Mouse (Mus musculus) retina, adult 2 months (tissue): Measurements from ENCODE around the gene Lrrc7.

Experiments
- DNase-seq: peaks from one replicate; pipeline ENCODE4 v3.0.0-alpha.2; 2012; ENCODE audit warnings: low read depth, low spot score

Lrrc7 gene

DNA sequence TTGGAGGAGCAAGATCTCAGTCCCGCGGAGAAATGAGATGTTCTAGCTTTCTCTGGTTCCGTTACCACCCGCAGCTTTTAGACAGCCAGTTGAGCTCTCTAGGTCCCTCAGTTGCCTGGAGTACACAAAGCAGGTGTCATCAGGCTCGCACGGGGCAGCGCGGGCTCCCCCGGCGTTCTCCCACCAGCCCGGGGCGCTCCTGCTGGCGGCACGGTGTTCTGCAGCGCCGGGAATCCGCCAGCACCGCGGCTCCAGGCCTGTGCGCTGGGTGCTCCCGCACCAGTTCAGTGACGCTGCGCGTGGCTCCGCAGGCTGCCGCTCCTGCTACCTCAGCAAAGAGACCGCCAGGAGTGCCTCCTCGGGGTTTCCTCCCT lies at the start of gene Lrrc7:
TSS of gene Lrrc7 (minus strand) at position 235 of the 374 bp plus-strand sequence.
- no peak for DNase-seq

DNA sequence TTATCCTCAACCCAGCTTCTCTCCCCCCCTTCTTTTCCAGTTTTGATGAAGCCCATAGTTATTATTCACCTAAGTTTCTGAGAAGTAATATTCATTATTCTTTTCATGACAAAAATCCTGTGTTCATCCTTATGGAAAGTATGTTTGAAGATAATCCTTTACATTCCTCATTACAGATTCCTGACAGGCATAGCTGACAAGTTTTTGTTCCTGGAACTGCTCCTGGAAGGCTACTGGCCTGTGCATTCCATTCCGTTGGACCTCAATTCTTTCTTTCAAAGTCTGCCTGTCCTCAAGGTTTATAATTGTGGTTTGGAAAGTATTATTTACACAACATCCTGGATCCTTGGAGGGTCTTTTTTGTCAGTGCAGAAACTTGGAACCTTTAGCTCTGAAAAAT lies 45.0 kb upstream of the Lrrc7 start:
- no peak for DNase-seq

DNA sequence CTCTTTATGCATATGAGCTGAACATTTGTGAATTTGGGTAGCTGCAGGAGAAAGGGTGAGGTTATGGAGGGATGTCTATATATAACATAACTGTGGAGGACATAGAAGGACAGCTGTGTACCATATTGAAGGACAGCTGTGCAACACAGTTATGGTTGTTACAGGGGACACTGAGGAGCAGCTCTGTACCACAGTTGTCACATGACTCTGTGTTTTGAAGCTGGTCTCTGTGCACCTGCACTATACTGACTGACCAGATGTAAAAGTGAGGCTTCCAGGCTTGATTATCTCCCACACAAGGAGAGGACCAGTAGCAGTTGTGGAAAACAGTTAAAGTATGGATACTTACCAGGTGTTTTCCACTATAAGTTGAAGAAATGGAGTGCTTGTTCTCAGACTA lies 43.3 kb upstream of the Lrrc7 start:
- no peak for DNase-seq

DNA sequence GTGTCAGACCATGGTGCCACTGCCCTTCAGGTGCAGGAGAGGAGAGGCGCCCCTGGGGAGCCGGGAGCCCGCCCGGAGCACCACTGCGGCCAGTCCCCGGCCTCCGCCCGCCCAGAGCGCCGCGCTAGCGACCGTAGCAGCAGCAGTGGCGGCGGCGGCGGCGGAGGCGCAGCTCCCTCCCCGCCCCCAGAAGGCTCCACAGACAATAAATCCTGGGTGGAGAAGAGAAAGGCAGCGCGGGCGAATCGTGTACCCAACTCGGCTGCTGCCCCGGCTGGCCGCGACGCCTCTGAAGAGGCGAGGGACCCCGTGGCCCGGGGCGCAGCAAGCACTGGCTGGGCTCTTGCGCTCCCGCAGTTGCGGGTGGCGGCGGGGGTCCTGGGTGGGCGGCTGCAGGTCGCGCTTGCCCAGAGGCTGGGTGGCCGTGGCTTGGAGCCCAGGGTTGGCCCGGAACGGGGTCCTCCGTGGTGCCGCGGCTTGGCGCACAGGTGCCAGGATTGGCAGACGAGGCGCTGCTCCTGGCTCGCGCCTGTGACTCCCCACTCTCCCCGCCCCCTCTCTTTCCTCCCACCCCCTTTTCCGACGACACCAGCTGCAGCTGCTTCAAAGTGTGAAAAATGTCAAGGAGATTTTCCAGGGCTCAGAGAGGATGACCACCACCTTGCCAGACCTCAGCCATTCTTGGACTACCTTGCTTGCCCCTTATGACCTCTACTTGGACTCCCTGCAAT lies 600 bp downstream of the Lrrc7 start:
- no peak for DNase-seq

DNA sequence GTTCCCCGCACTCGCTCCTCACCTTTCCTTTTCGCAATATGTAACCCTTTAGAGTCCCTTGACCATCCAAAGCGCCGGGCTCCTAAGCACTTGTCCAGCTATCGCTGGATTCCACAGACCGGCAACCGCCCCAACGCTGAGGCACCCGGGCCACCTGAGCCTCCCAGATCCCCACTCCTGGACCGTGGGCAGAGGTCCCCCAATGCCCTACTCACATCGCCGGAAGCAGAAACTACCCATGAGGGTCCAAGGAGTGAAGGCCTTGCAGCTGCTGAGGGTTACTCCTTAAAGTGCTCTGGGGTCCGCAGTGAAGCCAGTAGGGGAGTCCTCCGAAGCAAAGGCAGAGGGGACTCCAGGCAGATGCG lies 1.1 kb downstream of the Lrrc7 start:
- DNase-seq = no peak

DNA sequence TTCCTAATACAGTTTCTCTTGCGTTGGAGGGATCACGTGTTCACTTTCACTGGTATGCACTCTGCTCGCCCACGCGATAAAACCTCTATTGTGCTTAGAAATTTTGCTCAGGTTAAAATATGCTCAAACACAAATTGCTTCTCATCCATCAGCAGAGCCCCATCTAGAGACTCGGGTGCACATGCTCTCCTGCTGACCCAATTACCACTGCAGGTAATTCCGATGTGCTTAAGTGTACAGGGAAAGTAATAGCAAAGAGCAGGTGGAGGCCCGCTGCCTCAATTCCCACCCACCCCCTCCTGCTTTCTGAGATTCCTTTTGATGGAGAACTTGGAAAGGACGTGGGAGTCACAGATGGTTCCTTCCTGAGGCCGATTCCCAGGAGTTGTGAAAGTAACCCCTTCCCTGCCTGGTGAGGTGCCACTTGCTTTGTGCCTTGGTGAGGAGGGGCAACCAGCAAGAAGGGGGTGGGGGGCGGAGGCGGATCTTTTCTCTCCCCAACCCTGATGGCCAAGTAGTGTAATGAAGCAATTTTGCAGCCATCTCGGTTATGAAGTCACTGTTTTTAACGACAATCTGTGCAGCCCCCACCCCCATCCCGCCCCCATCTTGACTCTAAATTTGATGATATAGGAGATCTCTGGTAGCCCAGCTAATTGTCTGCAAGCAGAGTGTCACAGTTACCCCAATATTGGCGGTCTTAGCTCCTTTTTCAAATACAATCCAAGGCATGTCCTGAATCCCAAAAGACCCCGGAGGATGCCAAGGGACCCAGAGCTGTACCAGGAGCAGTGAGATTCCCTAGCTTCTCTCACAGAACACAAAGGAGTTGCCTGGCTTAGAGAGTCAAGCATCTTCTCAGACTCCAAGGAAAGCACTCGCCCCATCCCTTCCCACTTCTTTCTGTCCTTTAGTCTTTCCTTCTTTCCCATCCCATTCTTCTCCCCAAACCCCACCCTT lies 2.0 kb downstream of the Lrrc7 start:
- DNase-seq = no peak

DNA sequence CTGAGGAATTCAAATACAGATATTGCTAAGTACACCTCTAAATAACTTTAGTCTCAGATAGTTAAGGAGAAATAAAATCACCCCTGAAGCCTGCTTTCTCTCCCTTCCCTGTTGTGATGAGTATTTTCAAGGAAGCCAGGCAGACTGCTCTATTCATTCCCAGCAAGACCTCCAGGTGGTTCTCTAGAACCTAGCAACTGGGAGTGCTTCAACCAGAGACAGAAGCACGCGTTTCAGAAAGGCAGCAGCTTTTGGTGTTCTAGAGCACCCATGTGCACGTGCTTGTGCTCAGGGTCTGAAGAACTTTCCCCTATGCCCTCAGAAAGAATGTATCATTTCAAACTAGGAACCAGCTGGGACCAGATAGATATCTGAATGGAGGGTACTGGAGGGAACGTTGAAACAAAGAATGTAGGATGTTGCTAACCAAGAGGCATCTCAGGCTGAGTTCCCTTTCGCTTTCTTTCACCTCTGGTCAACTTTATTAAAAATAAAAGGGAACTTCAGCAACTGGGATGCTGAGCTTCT lies 2.8 kb downstream of the Lrrc7 start:
- DNase-seq = no peak

DNA sequence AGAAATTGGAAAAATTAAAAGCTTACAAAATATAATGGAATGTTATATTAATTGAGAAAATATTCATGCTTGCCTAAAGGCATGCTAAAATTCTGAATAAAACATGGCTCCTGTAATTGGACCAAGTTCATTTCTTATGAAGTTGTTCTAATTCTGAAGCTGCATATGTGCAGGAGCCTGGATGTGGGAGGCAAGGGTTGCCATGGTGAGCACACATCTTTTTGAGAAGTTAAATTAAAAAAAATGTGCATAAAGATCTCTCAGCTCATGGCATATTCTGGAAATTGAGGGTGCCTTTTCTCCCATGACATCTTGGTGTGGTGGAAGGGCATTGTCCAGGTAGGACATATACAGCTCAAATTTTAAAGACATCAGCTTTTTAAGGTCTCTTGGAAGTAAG lies 3.4 kb downstream of the Lrrc7 start:
- DNase-seq = no peak

DNA sequence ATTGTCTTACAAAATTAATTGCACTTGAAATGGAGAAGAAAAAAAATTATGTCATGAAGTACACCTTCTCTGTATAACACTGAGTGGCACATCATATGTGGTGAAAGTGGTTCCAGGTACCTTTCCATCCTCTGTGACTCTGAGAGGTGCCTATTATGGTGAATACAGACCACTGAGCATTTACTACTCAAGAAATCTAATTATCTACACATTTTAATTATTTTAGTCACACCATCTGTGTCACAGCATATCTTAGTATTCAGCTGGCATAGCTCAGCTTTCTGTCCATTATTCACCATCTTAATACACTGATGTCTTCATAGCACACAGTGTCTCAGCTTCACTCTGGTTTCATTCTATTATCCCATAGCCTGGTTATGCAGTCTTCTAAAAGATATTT lies 7.7 kb downstream of the Lrrc7 start:
- no peak for DNase-seq

DNA sequence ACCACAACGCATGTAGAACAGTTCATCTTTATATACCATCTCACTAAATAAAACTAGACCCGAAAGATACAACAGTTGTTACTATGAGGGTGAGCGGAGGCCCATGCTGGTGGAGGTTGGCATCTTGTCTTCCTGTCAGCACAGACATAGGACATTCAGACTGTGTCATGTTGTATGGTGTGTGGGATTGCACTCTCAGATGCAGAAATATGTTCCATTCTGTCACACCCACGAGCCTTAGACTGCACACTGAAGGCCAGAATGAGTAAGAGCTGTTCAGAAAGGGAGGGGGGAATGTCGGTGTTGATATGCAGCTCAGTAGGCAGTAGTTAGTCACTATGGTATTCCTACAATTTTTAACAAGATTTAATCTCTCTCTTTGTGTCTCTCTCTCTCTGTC lies 9.9 kb downstream of the Lrrc7 start:
- DNase-seq = no peak

DNA sequence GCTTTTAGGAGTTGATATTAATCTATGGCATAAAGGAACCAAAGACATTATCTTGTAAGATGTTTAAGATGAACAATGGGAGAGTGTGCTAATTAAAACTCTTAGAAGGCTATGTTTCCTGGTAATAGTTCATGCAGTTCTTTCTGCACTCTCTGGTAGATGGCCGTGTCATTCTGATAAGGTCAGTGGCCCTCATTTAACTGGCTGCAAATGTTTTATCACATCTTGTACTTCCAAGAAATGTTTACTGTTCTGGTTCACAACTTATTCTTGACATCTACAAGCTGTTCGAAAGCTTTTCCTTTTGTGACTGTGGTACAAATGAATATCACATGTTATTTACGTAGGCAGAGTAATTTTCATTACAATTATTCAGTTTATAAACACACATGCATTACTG lies 18.5 kb downstream of the Lrrc7 start:
- DNase-seq = no peak

DNA sequence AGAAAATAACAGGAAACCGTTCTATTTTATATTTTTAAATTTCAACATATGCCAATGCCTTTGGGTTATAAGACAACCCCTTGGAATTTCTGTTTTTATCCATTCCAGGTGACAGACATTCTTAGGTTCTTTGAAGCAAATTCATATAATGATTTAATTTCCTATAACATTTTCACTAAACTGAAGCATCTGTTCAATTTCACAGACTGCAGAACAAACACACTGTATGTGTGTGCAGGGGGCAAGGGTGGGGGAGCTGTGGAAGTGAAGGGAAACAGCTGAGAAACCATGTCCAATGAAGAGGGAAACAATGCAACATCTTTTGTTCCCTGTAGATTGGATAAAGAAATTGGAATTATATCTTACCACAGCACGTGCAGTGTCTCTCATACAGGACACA lies 29.2 kb downstream of the Lrrc7 start:
- DNase-seq = no peak

DNA sequence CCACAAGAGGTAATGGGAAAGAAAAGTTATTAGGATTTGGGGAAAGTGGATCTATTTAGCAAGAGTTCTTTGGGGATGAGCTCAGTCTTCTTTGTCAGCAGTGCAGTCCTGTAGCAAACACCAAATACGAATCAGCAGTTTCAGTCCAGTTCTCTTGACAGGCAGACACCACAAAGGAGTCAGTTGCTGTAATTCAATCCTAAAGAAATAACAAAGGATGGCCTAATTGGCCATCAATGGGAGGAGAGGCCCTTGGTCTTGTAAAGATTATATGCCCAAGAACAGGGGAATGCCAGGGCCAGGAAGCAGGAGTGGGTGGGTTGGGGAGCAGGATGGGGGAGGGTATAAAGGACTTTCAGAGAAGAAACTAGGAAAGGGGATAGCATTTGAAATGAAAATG lies 33.5 kb downstream of the Lrrc7 start:
- DNase-seq = no peak

DNA sequence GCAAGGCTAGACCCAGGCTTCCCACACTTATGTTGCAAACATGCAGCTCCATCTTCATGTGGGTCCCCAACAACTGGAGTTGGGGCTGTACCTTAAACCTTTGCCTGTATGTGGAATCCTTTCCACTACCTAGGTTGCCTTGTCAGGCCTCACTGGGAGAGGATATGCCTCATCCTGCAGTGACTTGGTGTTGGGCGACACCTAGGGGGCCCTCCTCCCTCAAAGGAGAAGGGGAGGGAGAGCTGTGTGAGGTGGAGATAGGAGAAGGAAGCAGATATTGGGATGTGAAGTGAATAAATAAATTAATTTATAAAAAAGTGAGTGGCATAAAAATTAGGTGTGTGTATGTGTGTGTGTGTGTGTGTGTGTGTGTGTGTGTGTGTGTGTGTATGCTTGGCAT lies 68.3 kb downstream of the Lrrc7 start:
- no peak for DNase-seq

DNA sequence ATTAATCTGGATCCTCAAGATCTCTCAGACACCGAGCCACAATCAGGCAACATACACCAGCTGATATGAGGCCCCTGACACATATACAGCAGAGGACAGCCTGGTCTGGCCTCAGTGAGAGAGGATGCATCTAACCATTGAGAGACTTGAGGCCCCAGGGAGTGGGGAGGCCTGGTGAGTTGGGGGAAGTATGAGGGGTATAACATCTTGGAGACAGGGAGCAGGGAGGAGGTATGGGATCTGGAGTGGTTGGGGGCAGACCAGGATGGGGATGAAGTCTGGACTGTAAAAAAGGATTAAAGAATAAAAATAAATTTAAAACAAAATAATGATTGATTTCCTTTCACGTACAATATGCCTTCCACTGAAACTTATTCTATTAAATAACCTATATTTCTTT lies 82.3 kb downstream of the Lrrc7 start:
- no peak for DNase-seq

DNA sequence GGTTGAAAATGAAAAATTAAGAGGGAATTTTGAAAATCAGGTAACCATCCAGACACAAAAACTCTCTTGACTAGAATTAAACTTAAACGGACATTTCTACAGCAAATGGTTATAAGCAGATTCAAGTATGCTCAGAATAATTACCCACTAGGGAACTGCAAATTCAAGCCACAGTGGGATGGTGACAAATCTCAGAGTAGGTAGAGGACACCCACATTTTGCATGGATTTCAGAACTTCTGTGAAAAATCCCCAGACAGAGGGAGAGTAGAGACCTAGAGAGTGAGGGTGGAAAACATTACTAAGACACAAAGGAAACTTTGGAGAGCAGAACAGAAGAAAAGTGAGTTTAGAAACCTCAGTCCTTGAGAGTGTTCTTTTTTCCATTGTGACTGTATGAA lies 161.4 kb downstream of the Lrrc7 start:
- no peak for DNase-seq

DNA sequence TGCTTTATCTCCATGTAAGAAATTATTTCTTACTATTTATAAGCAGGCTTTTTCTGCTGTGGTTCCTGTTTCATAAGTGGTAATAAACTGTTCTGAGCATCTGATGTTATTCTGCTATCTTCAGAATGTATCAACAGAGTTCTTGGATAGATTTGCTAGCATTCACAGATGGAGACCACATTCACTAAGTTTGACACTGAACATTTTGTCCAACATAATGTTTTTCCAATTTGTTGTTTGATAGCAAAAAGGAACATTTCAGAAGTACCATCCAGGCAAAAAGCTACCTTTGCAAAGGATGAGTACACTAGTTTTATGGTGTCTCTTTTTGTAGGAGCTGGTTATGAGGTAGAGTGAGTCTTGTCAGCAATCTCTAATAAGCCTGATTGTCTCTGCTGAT lies 170.5 kb downstream of the Lrrc7 start:
- no peak for DNase-seq

DNA sequence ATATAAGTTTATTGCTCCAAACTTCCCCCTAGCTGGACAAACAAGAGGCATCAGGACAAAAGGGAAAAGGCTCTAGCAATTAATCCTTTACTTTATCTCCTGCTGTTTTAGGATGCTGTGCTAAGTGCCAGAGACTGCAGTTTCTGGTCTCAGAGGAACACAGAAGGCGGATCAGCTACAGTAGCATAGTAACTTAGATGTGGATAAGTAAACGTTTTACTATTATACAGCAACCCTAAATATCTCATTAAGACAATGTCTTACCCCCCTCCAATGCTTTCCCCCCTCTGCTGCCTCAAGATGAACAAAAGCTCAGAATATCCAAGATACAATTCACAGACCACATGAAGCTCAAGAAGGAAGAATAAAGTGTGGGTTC lies 174.0 kb downstream of the Lrrc7 start:
- DNase-seq = no peak

DNA sequence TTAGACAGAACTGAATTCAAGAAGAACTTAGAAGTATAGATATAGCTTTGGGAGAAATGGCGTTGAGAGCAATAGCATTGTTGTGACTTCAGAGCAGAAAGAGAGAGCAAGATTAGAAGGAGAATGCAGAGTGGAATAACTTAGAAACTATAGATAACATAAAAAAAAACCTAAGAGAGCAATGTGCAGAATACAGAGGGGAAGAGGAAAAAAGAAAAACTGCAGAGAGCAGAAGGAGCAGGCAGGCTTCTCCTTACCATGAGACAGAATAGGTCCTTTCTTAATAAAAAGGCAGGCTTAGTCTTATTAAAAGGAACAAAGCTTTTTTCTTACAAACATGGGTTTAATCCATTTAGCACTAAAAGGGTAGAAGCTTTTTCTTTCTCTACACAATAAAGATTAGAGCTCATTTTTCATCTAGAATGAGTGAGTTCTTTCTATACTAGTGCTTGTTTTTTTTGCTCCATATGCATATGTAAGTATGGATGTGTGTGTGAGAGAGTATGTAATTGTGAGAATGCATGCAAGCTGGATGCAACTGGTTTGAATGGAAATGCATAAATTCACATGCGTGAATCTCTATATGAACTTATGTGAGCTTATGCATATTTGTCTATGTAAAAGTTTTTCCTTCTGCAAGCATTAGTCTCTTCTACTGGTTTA lies 174.5 kb downstream of the Lrrc7 start:
- no peak for DNase-seq

DNA sequence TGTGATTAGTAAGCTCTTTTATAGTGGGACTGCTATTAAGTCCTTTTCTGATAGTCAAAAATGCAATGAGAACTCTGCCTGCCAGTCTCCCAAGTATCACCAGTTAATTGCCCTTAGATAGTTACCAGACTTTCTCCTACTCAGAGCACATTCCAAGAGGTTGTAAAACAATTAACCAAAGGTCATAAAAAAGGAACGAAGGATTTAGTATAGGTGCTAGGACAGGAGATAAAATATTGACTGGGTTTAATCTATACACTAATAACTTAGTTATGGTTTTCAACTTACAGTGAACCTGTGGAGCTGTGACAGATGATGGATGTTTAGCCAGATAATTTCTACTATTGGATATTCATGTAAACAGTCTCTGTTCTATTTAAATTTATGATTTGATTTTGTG lies 175.2 kb downstream of the Lrrc7 start:
- DNase-seq = no peak

DNA sequence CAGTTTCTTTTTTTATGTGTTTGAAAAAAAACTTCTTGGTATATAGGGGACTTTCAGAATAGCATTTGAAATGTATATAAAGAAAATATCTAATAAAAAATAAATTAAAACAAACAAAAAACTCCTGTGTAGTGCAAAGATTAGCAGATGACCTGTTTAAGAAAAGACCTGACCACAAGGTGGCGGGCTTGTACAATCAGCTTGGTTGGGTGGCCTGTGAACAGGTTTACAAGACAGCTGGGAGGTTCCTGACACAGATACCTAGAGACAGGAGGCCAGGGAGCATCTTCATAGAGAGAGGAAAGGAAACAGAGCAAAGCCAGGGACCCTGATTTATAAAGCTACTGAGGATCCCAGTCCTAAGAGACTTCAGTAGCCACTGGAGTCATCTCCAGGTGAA lies 186.1 kb downstream of the Lrrc7 start:
- DNase-seq = no peak

DNA sequence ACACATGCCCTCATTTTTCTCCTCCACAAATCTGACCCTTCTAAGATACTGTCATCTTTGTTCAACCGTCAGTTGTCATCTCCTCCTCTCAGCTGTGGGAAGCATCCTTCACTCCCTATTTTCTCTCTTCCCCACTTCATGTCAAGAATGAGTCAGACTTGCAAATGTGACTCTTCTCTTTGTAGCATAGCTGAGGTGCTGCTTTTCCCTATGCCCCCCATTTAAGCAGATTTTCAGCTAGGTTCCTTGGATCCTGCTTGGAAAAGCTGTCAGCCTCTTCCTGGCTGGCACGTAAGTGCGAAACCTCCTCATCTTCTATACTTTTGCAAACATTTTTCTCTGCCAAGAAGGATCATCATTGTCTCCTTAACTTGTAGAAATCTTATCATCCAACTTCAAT lies 192.9 kb downstream of the Lrrc7 start:
- no peak for DNase-seq
